Mouse (Mus musculus) stomach, postnatal 0 days (tissue): Measurements from ENCODE around the gene Lrrc71.

Source experiments
- CTCF ChIP-seq: IDR thresholded peaks from 2 replicates; pipeline ENCODE4 v1.5.1; 2016; ENCODE audit warnings: antibody characterized with exemption, low read depth, mild to moderate bottlenecking, moderate library complexity
- EP300 ChIP-seq: optimal IDR thresholded peaks from 2 replicates; pipeline ENCODE3; 2016; ENCODE audit warnings: antibody characterized with exemption

DNA sequence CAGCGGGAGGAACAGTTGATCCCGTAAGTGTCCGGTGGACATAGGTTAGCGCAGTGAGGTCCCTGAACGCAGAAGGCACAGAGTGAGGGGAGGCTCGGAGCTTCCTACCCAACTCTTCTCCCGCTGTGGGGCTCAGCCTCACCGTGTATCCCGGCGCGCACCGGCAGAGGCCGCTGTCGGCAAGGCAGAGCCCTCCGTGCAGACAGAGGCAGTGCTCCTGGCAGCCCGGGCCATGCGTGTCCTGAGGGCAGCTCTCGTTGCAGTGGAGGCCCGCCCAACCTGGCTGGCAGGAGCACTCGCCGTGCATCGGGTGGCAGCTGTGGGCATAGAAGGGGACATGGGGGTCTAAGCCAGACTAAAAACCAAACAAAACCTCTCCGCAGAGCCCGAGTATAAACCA lies 7.5 kb upstream of the Lrrc71 start:
- TF ChIP-seq CTCF (peak; percentile 99), EP300 (no peak)
